Mouse (Mus musculus) inflammation-experienced regulatory T-cells, adult 16 weeks (primary cell): Measurements from ENCODE around the gene Rxfp1. TPM values are rescaled to one million over a fixed set of nuclear protein-coding genes. Genes with fewer than 3 reads are reported as not detected.

ENCODE experiments used
- polyA plus RNA-seq: library from polyadenylated mRNA; unstranded; fragments of 100-300 nt; shearing (Covaris generic); gene quantifications from one replicate; pipeline ENCODE4 v1.2.1, GENCODE M21; 2017

The Rxfp1 gene
- polyA plus RNA-seq: 0.07 TPM

DNA sequence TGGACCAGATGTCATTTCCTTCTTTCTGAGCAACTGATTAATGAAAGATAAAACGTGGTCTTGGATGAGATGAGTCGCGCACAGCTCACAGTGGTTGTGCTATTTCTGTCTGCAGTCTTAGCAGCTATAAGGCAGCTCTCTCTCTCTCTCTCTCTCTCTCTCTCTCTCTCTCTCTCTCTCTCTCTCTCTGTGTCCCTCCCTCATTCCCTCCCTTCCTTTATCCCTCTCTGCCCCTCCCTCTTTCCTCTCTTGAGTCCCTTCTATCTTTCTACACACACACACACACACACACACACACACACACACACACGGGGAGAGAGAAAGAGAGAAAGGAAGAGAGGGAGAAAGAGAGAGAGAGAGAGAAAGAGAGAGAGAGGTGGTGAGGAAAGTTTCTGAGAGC is at the start of gene Rxfp1:
Rxfp1 (minus strand) TSS at position 101 of the 400 bp plus-strand sequence.

DNA sequence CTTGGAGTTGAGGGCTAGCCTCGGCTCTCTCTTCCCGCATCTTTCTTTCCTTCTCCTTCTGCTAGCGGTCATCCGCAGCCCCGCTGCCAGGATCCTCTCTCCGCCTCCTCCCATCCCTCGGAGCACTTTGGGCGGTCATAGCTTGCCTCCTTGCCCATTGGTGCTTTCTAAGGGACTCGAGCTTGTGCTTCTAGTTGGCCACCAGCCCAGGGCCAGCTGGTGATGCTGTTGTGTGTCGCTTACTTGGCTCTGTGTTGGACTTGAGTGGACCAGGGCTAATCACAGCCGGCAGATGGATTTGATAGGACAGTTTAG is 108.3 kb downstream of the Rxfp1 start, which contains the start of gene Etfdh:
Etfdh (minus strand) TSS at position 85 of the 315 bp plus-strand sequence.

DNA sequence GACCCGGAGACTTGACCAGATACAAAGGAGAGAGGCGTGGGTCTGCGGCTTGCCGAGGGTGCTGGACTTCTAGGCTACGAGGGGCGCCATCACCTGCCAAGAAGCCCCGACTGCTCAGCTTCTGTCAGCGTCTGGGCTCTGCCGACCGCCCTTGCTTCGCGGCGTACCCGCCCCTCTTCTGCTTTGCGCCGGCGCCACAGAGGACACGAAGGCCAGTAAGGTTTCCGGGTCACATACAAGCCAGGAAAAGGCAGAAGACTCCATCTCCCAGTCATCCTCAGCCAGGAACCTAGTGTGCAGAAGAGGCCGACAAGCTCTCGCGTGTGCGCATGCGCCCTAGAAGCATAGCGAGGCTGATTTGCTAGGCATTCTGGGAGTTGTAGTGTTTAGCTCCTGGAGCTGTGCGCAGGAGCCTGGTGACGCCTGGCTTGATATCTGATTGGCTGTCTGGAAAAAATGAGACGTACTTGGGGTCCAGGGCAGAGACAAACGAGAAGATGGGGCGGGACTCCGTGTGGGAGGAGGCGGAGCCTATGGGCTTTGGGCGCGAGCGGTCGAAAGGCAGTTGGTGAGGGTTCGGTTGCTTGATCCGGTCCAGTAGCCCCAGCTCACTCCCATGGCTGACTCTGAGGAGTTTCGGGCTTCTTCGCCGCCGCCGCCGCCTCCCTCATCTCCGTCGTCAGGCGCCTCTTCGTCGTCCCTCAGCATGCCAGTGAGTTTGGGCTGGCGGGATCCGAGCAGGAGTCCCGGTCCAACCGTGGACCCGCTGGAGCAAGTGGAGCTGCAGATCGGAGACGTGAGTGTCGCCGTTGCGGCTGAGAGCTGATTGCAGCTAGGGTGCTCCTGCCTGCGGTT is 108.9 kb downstream of the Rxfp1 start, which contains the start of gene 4930579G24Rik:
4930579G24Rik (plus strand) TSS at position 519 of the 855 bp plus-strand sequence.

Other genes starting within 250 kb of the Rxfp1 start
- 0.26 TPM for gene Fnip2, start 170.1 kb downstream of the Rxfp1 start, polyA plus RNA-seq
- gene Ppid, start 146.5 kb downstream of the Rxfp1 start, polyA plus RNA-seq: 132 TPM
- 10.1 TPM for gene 4930579G24Rik, start 108.8 kb downstream of the Rxfp1 start, polyA plus RNA-seq
- gene Etfdh, start 108.4 kb downstream of the Rxfp1 start, polyA plus RNA-seq: 56.2 TPM
- 1.1 TPM for gene Tmem144, start 114.9 kb upstream of the Rxfp1 start, polyA plus RNA-seq
- 0.05 TPM for gene Fam198b, start 146.7 kb upstream of the Rxfp1 start, polyA plus RNA-seq